Mouse (Mus musculus): Measurements from ENCODE around the gene Spint1. TPM values are rescaled to one million over a fixed set of nuclear protein-coding genes. Genes with fewer than 3 reads are reported as not detected.

Gene Spint1
- 28.1 and 42.0 TPM in 2 replicates for polyA plus RNA-seq (2012; rRNA removed)

GRCm38 (mm10) chr2:119237210-119237870 lies at the start of gene Spint1:
TSS of gene Spint1 (plus strand) at chr2:119237362.

DNA sequence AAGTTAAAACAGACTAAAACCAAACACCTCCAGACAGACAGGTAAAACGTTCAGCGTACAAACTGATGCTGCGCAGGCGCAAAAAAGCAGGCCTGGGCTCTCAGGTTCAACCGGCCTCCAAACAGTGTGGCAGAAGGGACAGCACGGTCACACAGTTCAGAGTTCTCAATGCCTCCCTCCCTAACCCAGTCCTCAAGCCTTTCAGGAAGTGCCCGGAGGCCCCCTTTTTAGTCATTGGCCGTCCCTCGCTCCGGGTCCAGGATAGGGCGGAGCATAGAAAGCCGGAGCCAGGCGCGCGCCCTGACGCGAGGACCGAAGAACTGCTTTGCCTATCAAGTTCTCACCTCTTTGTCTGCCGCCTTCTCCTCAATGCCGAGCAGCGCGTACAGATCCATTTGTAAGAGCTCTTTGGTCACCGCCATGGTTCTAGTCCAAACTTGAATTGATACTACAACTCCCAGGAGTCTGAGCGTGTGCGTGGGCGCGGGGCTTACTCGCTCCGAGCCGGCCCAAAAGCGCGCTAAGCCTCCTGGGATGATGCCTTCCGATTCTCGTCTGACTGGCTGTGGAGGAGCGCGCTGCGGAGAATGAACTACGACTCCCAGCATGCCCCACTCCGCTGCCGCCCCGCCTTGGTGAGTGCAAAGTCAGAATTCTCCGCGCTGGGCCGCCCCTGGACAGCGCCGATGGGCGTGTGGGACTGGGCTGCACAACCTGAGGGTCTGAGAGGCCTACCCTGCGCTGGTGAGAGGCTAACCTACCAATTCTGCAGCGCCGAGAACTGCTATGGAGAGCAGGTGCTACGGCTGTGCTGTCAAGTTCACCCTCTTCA lies 28.6 kb upstream of the Spint1 start, which contains the start of the genes Zfyve19 and Dnajc17:
Gene Zfyve19 (plus strand): TSS at position 274 of the 832 bp plus-strand sequence.
Gene Dnajc17 (minus strand): TSS at position 452 of the 832 bp plus-strand sequence.

GRCm38 (mm10) chr2:119229775-119230704 lies 7.1 kb upstream of the Spint1 start, which contains the start of gene Ppp1r14d:
TSS of gene Ppp1r14d (minus strand) at chr2:119229906.

GRCm38 (mm10) chr2:119270643-119271331 lies 33.6 kb downstream of the Spint1 start, which contains the start of gene Rhov:
TSS of gene Rhov (minus strand) at chr2:119271272.

GRCm38 (mm10) chr2:119288270-119288882 lies 51.2 kb downstream of the Spint1 start, which contains the start of gene Vps18:
TSS of gene Vps18 (plus strand) at chr2:119288740.

Other genes starting within 250 kb of the Spint1 start
- gene Ccdc32, start 208.0 kb upstream of the Spint1 start, polyA plus RNA-seq (2012; rRNA removed) = 1.2 and 2.2 TPM in 2 replicates
- gene Rpusd2, start 202.6 kb upstream of the Spint1 start, polyA plus RNA-seq (2012; rRNA removed) = 0.45 and 1.2 TPM in 2 replicates
- gene Knl1, start 190.2 kb upstream of the Spint1 start, polyA plus RNA-seq (2012; rRNA removed) = 0.04 TPM in 2 replicates
- 1.2 and 1.9 TPM in 2 replicates for gene Rad51, start 124.6 kb upstream of the Spint1 start, polyA plus RNA-seq (2012; rRNA removed)
- 7.6 and 10.5 TPM in 2 replicates for gene Rmdn3, start 80.3 kb upstream of the Spint1 start, polyA plus RNA-seq (2012; rRNA removed)
- 0.13 and 0.42 TPM in 2 replicates for gene Gchfr, start 69.6 kb upstream of the Spint1 start, polyA plus RNA-seq (2012; rRNA removed)
- 0.47 and 1.6 TPM in 2 replicates for gene Gm14137, start 62.9 kb upstream of the Spint1 start, polyA plus RNA-seq (2012; rRNA removed)
- gene Zfyve19, start 28.7 kb upstream of the Spint1 start, polyA plus RNA-seq (2012; rRNA removed) = 18.4 and 18.5 TPM in 2 replicates
- gene Dnajc17, start 28.6 kb upstream of the Spint1 start, polyA plus RNA-seq (2012; rRNA removed) = 1.6 and 3.4 TPM in 2 replicates
- gene Ppp1r14d, start 7.5 kb upstream of the Spint1 start, polyA plus RNA-seq (2012; rRNA removed) = 0.51 and 0.58 TPM in 2 replicates
- 2.3 and 5.3 TPM in 2 replicates for gene Rhov, start 33.9 kb downstream of the Spint1 start, polyA plus RNA-seq (2012; rRNA removed)
- 8.7 and 10.1 TPM in 2 replicates for gene Vps18, start 51.4 kb downstream of the Spint1 start, polyA plus RNA-seq (2012; rRNA removed)
- 2.8 and 3.1 TPM in 2 replicates for gene Dll4, start 88.4 kb downstream of the Spint1 start, polyA plus RNA-seq (2012; rRNA removed)
- gene Chac1, start 113.9 kb downstream of the Spint1 start, polyA plus RNA-seq (2012; rRNA removed) = 10.7 and 16.8 TPM in 2 replicates
- gene Ino80, start 240.3 kb downstream of the Spint1 start, polyA plus RNA-seq (2012; rRNA removed) = 2.0 and 2.6 TPM in 2 replicates

Measured in stomach, adult 2 months (tissue).